Mouse (Mus musculus) stomach, postnatal 0 days (tissue): ENCODE measurements at regions not wholly inside any gene's neighbourhood (a gene's known extent, or its start where the extent isn't known, plus 50 kb on each side); places are given as distances from the start of the nearest gene placed in this dataset.

Experiments
- CTCF ChIP-seq: IDR thresholded peaks from 2 replicates; pipeline ENCODE4 v1.5.1; 2016; ENCODE audit warnings: antibody characterized with exemption, low read depth, mild to moderate bottlenecking, moderate library complexity
- EP300 ChIP-seq: optimal IDR thresholded peaks from 2 replicates; pipeline ENCODE3; 2016; ENCODE audit warnings: antibody characterized with exemption

DNA sequence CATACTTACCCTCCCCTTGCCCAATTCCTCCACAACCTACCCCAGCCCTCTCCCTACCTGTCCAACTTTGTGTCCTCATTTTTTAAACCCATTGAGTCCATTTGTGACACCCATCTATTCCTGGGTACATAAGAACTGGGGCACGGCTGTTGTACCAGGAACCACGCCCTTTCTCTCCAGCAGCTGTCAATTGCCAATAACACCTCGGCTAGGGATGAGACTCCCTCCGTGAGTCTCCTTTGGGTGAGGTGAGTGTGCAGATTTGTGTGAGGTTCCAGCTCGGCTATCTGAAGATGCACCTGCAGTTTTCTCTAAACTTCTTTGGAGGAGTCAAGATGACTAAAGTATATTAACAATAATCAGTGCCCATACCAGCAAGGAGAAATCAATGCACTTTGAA is 167.2 kb upstream of the Frmd6 start:
- TF ChIP-seq CTCF (no peak), EP300 (no peak)
